In genomic region chr11:11684056-11684929, GRCm38 (mm10) we compare ENCODE assay signal across 11 mouse cellular contexts. TPM values are rescaled to one million over a fixed set of nuclear protein-coding genes. Genes with fewer than 3 reads are reported as not detected.
A peak's percentile ranks its signal among the peaks of the same experiment; 100 is the strongest.
DNase-seq lines count a peak whose midpoint lies in the region; ATAC-seq and TF ChIP-seq lines count a peak whose summit lies in the region.
"Had no signal": no experiment of that assay in that cellular context is flagged by ENCODE, and none has a peak within 500 bp of the region (broad histone marks: within the 10 kb centered on the region; RNA-seq: fewer than 3 reads in every experiment).

No protein-coding gene starts in this region.

- no peak for DNase-seq in frontal cortex, postnatal 14 days (ENCODE audit: low spot score in 2 of 2)
- no peak for DNase-seq in midbrain, embryonic 10.5 days (ENCODE audit: low spot score)
- DNase-seq in midbrain, postnatal 0 days (ENCODE audit: low spot score), result no peak
- peak; percentile 44 for DNase-seq in induced T-regulatory cell, adult 2 months (ENCODE audit: low read depth)
- DNase-seq in retina, postnatal 1 day, result no peak
- DNase-seq in heart, adult 9 months (ENCODE audit: low spot score in 2 of 2), result no peak
- DNase-seq: adrenal gland, adult 8-10 months had no signal

- H3K4me2 ChIP-seq in midbrain, postnatal 0 days (ENCODE audit: low read depth, low read length, poor library complexity, severe bottlenecking), result no peak overlapping the region
- H3K4me2 ChIP-seq in neural tube, embryonic 13.5 days, result peak overlapping the region; percentile 98

- no peak overlapping the region for H3K27ac ChIP-seq in midbrain, embryonic 10.5 days (replicated peaks)
- no peak overlapping the region for H3K27ac ChIP-seq in midbrain, postnatal 0 days (ENCODE audit: low read depth, low read length)
- no peak overlapping the region for H3K27ac ChIP-seq in neural tube, embryonic 13.5 days (replicated peaks)
- H3K27ac ChIP-seq: kidney, postnatal 0 days had no signal

- peaks cover 21% of the 10 kb centered on the region for H3K4me1 ChIP-seq in midbrain, embryonic 10.5 days
- 0 out of 2 replicates have a peak, but pooled peaks cover 4% of the 10 kb centered on the region for H3K4me1 ChIP-seq in midbrain, postnatal 0 days (ENCODE audit: insufficient read depth, low read length)
- H3K4me1 ChIP-seq in neural tube, embryonic 13.5 days (replicated peaks), result peaks cover 20% of the 10 kb centered on the region

- H3K36me3 ChIP-seq in midbrain, embryonic 10.5 days, result no peaks in the 10 kb centered on the region
- no peaks in the 10 kb centered on the region for H3K36me3 ChIP-seq in midbrain, postnatal 0 days (ENCODE audit: insufficient read depth, low read length)
- H3K36me3 ChIP-seq in neural tube, embryonic 13.5 days, result no peaks in the 10 kb centered on the region

- H3K27me3 ChIP-seq in midbrain, embryonic 10.5 days (ENCODE audit: low read depth, poor library complexity, severe bottlenecking), result peaks cover 66% of the 10 kb centered on the region
- peaks cover 32% of the 10 kb centered on the region for H3K27me3 ChIP-seq in midbrain, postnatal 0 days (ENCODE audit: insufficient read depth, low read length)
- peaks cover 64% of the 10 kb centered on the region for H3K27me3 ChIP-seq in neural tube, embryonic 13.5 days

- WGBS in midbrain, embryonic 10.5 days, result 65% methylated on average over 9 of the region's 9 CpGs
- 74% methylated on average over 9 of the region's 9 CpGs for WGBS in midbrain, postnatal 0 days
- 69% methylated on average over 9 of the region's 9 CpGs for WGBS in neural tube, embryonic 13.5 days

- peak overlapping the region; percentile 71 for H3K4me3 ChIP-seq in midbrain, embryonic 10.5 days
- no peak overlapping the region; the same call in 1 of the 2 replicates for H3K4me3 ChIP-seq in midbrain, postnatal 0 days (ENCODE audit: low read depth, low read length)
- H3K4me3 ChIP-seq in neural tube, embryonic 13.5 days, result 0 out of 2 replicates have a peak overlapping the region, but pooled peaks have one; percentile 64

- TF ChIP-seq CTCF in midbrain, postnatal 0 days (IDR thresholded peaks at IDR 0.05), result no peak

- ATAC-seq in frontal cortex, adult (ENCODE audit: low TSS enrichment), result peak; percentile 17; the same call in 1 of the 2 replicates
- ATAC-seq in midbrain, postnatal 0 days (ENCODE audit: low FRiP score), result no peak; the same call in 1 of the 2 replicates
- ATAC-seq in neural tube, embryonic 13.5 days (ENCODE audit: low read depth), result peak; percentile 28

- no peaks in the 10 kb centered on the region for H3K9me3 ChIP-seq in midbrain, embryonic 10.5 days (replicated peaks)
- no peaks in the 10 kb centered on the region for H3K9me3 ChIP-seq in midbrain, postnatal 0 days (ENCODE audit: low read length)
- H3K9me3 ChIP-seq in neural tube, embryonic 13.5 days, result no peaks in the 10 kb centered on the region

- no peak overlapping the region for H3K9ac ChIP-seq in midbrain, postnatal 0 days (replicated peaks; ENCODE audit: low read length, poor library complexity, severe bottlenecking)
- no peak overlapping the region for H3K9ac ChIP-seq in neural tube, embryonic 13.5 days

RNA-seq across cellular contexts. Expression of gene Ikzf1, which starts 0.5 kb away (rescaled TPM):
- 2.6 and 2.8 TPM in 2 replicates for polyA plus RNA-seq in midbrain, embryonic 10.5 days (2016; fragmentation: Nextera tagmentation; extraction: Ambion mirVana)
- 3.9 and 4.5 TPM in 2 replicates for total RNA-seq in midbrain, postnatal 0 days (2014; rRNA removed)
- 1.2 and 1.5 TPM in 2 replicates for polyA plus RNA-seq in midbrain, postnatal 0 days (2015; fragmentation: Nextera tagmentation; extraction: Ambion mirVana)
- 0.38 and 0.83 TPM in 2 replicates for polyA plus RNA-seq in neural tube, embryonic 13.5 days (2015; fragmentation: Nextera tagmentation; extraction: Ambion mirVana)

RNA-seq across cellular contexts. Expression of gene 4930512M02Rik, which starts 56.7 kb away (rescaled TPM):
- not detected in 2 replicates for polyA plus RNA-seq in midbrain, embryonic 10.5 days (2016; fragmentation: Nextera tagmentation; extraction: Ambion mirVana)
- not detected in 2 replicates for total RNA-seq in midbrain, postnatal 0 days (2014; rRNA removed)
- not detected in 2 replicates for polyA plus RNA-seq in midbrain, postnatal 0 days (2015; fragmentation: Nextera tagmentation; extraction: Ambion mirVana)
- not detected in 2 replicates for polyA plus RNA-seq in neural tube, embryonic 13.5 days (2015; fragmentation: Nextera tagmentation; extraction: Ambion mirVana)
- total RNA-seq: adrenal gland, adult 8-10 months; megakaryocyte progenitor cell, adult 5-6 weeks had no signal
- polyA plus RNA-seq: kidney, postnatal 0 days had no signal
